Mouse (Mus musculus) fibroblast of lung, adult 2 months (primary cell): ENCODE results near the gene Gm4779.
"Not testable (repeated sequence)": the region's sequence is repeated elsewhere in the genome, so short reads cannot be mapped to it uniquely, and the experiment has no call there.

Experiments
- DNase-seq: peaks from one replicate; pipeline ENCODE4 v3.0.0-alpha.2; 2011; ENCODE audit warnings: low read depth

The Gm4779 gene

GRCm38 (mm10) chrX:101794342-101794741 lies at the start of gene Gm4779, which contains the start of gene 8030474K03Rik:
Gene Gm4779, minus strand, starts transcription at chrX:101794423.
Gene 8030474K03Rik, plus strand, starts transcription at chrX:101794656.
- DNase-seq, result no peak

GRCm38 (mm10) chrX:101819980-101820379 lies 25.8 kb upstream of the Gm4779 start:
- not testable (repeated sequence) for DNase-seq

GRCm38 (mm10) chrX:101819163-101819562 lies 24.9 kb upstream of the Gm4779 start:
- DNase-seq, result no peak

GRCm38 (mm10) chrX:101811750-101812149 lies 17.5 kb upstream of the Gm4779 start:
- DNase-seq, result no peak

GRCm38 (mm10) chrX:101805512-101805911 lies 11.3 kb upstream of the Gm4779 start:
- peak; percentile 6 for DNase-seq

GRCm38 (mm10) chrX:101791551-101791950 lies 2.7 kb downstream of the Gm4779 start:
- peak; percentile 16 for DNase-seq

- peak; percentile 14 for DNase-seq
Measured at GRCm38 (mm10) chrX:101772035-101772434, 22.2 kb downstream of the Gm4779 start.

GRCm38 (mm10) chrX:101770307-101770706 lies 23.9 kb downstream of the Gm4779 start:
- DNase-seq, result no peak

- DNase-seq, result no peak
Measured at GRCm38 (mm10) chrX:101769478-101769877, 24.7 kb downstream of the Gm4779 start.

GRCm38 (mm10) chrX:101767280-101767679 lies 26.9 kb downstream of the Gm4779 start:
- no peak for DNase-seq

GRCm38 (mm10) chrX:101765111-101765510 lies 29.1 kb downstream of the Gm4779 start:
- DNase-seq, result no peak

- no peak for DNase-seq
Measured at GRCm38 (mm10) chrX:101764621-101765020, 29.6 kb downstream of the Gm4779 start.

- DNase-seq, result no peak
Measured at GRCm38 (mm10) chrX:101754478-101754877, 39.7 kb downstream of the Gm4779 start.

- DNase-seq, result no peak
Measured at GRCm38 (mm10) chrX:101750144-101750543, 44.1 kb downstream of the Gm4779 start.

GRCm38 (mm10) chrX:101741064-101741433 lies 53.2 kb downstream of the Gm4779 start:
- no peak for DNase-seq

- DNase-seq, result no peak
Measured at GRCm38 (mm10) chrX:101740335-101741063, 53.7 kb downstream of the Gm4779 start.
